Mouse (Mus musculus) inflammation-experienced regulatory T-cells, adult 6 months (primary cell): ENCODE data around the gene Exoc6b. TPM values are rescaled to one million over a fixed set of nuclear protein-coding genes. Genes with fewer than 3 reads are reported as not detected.
"Not testable (repeated sequence)": the region's sequence is repeated elsewhere in the genome, so short reads cannot be mapped to it uniquely, and the experiment has no call there.

ENCODE experiments used
- ATAC-seq: one replicate; pipeline ENCODE4 v1.8.0; 2017
- polyA plus RNA-seq, 3 experiments: library from polyadenylated mRNA; unstranded; fragments of 100-300 nt; shearing (Covaris generic); gene quantifications; one replicate each; pipeline ENCODE4 v1.2.1; 2017

The Exoc6b gene
- polyA plus RNA-seq, 3 experiments from 2014 or later = 11.2 to 15.1 (median 14.0) TPM

DNA sequence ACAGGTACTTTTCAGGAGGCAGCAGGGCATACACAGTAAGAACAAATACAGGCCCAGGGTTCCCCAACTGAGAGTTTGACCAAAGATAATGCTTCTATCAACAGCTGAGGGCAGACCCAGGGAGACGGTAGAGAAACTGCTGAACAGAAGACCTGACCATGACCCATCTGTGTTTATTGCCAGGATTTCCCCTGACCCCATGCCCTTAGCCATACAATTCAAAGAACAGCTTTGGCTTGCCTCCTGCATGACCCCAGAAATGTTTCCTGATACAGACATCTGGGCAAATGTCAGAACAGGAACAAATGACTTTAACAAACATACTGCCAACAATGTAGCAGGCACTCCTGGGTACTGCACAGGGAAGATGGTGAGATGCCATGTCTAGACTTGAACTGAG lies 439.0 kb downstream of the Exoc6b start:
- ATAC-seq = no peak

DNA sequence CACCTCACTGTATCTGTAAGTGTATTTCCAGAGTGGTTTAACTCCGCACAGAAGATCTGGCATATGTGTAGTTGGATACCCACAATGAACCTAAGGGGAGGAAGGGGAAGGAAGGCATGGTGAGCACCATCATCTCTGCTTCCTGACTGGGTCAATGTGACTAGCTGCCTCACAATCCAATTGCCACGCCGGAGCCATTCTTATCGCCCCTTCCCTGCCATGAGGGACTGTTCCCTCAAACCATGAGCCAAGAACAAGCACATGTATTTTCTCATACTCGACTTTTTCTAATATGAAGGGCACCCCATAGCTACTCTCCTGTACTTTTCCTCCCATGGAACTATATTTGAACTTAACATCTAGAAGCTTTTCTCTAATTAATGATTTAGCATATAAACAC lies 440.5 kb downstream of the Exoc6b start:
- no peak for ATAC-seq

DNA sequence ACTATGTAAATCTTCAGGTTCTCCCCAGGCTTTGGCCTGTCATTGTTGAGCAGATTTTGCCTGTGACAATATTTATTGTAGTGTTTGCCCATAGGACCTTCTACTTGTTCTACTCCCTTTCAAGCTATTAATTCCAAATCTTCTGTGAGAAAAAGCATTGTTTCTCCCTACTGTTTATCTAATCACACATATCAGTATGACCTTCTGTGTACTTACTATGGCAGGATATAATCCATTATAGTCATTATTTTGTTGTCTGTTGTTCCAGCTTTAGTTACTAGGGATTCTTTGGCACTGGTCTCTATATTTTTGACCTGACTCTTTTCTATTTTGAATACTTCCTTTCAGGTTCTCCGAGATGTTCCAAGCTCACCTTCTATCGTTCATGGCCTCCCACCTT lies 442.9 kb downstream of the Exoc6b start:
- no peak for ATAC-seq

DNA sequence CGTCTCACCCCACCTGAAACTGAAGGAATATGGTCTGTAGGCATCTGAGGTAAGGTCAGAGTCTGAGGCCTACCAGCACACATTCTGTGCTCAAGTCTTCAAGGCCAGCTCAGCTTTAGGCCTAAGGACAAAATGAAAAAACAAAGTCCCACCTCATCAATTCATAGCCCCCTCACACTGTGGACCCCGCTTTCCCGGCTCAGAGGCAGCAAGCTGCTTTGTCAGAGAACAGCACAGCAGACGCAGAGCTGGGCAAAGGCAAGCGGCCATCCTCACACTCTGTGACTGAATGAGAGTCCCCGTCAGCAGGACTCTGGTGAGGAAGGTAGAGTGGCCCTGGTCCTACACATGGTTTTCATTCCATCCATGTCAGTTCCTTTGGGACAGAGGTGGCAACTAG lies 450.1 kb downstream of the Exoc6b start:
- ATAC-seq = no peak

DNA sequence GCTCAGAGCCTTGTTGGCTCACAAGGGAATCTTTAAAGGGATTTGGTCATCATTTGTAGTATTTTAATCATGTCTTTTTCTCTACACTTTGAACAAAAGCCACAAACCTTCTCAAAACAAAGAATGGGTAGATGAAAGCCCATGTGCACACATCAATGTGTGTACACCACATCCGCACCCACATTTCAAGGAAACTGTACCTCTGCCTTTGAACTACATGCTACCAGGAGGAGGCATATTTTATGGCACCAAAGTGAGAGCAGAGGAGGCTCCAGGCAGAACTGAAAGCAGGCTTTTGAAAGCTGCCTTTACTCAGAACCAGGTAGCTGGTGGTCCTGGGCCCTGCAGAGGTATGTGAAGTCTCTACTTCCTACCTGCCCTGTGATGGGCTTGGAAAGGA lies 452.3 kb downstream of the Exoc6b start:
- ATAC-seq = peak; percentile 98

DNA sequence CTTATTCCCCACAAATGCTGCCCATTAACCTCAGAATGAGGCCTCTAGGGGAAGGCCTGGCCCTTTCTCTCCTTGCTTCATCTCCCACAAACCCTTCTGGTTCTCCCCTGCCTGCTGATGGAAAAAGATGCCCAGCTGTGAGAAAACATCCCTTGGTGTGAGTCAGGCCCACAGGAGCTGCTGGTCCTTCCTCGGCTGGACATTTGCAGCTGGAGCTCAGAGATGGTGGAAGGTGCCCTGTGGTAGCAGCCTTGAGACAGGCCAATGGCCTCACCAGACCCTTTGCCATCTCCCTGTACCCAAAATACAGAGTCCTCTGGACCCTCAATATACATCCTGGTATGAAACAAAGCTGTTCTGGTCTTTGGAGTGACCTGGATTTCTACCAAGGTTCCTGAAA lies 452.7 kb downstream of the Exoc6b start:
- no peak for ATAC-seq

DNA sequence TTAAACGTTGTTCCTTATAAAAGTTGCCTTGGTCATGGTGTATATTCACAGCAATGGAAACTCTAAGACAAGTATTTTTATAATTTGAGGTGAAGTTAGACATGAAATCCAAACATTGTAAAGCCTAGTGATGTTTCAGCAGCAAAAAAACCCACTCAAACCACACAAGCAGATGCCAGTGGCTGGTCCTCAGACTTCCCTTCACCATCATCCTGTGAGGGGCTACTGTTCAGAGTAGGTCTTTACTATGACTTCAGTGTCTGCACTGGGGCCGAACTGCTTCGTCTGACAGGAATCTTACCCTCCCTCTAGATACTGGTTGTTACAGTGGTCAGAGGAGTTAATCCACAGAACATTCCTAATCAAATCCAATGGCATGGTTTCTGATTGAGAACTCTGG lies 455.8 kb downstream of the Exoc6b start:
- no peak for ATAC-seq

DNA sequence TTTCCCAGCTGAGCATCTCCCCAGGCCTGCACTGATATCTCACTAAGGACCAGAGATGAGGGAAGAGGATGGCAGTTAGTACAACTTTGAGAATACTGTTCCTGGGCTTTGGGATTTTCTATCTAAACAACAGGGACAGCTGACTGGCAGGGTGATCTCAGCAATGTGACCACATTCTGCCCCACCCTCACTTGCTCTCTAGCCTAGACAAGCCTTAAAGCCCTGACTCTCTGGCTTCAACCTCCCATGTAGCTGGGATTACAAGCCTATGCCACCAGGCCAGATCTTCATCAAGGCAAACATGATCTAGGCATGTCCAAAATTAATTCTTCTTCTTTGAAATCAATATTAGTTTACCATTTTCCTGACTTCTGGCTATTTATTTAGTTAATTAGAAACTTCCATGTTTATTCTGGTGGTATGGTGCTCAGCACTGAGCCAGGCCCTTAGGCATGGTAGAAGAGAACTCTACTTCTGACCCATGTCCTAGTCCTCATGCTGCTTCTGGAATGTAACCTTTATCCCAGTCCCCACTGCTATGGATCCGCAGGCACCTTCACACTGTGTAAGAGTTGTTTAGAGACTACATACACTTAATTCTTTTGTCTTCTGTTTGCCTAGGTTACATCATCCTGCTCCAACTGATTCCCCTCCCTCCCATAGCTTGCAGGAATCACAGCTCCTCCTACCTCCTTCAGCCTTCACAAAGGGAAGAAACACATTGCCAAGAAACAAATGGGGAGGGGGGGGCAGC lies 468.0 kb downstream of the Exoc6b start:
- no peak for ATAC-seq

DNA sequence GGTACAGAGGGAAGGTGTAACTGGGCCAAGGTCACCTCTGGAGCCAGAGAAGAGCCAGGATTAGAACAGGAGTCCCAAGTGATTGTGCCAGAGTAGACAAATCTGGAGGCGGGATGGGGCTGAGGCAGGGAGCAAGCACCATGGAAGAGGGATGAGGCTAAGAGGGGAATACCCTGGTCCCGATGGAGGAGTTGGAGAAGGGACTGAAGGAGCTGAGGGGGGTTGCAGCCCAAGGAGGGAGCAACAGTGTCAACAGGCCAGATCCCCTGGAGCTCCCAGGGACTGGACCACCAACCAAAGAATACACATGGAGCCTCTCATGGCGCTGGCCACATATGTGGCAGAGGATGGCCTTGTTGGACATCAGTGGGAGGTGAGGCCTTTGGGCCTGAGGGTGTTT lies 470.0 kb downstream of the Exoc6b start:
- not testable (repeated sequence) for ATAC-seq

DNA sequence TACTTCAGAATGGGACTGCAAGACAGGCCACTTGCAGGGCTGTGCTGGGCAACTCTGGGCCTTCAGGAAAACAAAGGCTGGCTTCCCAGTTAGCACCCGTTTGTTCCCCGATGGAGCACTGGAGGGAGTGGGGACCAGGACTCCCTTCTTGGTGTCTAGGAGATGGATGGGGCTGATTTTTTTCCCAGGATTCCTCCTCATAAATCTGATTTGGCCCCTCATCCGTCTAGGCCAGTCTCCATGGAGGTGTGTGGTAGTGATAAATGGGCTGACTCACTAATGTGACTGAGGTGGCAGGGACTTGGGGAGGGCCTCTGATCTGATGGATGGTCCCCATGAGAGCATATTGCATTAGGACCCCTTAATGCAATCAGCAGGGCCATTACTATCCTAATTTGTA lies 470.6 kb downstream of the Exoc6b start:
- ATAC-seq = no peak

DNA sequence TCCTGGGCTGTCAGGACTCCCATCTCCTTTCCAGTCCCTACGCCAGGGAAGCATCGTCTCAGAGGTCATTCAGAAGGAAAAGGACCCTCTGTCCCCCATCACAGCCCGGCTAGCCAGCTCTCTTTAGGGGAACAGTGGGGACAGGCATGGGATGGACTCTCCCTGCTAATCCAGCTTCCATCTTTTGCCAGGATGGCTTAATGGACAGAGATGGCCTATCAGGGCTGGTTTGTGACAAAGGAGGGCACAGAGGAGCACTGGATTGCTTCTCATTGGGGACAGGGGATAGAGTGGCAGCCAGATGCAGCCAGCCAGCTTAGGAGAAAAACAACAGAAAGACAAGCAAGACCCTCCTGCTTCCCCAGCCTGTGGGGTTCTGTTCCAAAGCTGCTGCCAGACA lies 474.7 kb downstream of the Exoc6b start:
- no peak for ATAC-seq

DNA sequence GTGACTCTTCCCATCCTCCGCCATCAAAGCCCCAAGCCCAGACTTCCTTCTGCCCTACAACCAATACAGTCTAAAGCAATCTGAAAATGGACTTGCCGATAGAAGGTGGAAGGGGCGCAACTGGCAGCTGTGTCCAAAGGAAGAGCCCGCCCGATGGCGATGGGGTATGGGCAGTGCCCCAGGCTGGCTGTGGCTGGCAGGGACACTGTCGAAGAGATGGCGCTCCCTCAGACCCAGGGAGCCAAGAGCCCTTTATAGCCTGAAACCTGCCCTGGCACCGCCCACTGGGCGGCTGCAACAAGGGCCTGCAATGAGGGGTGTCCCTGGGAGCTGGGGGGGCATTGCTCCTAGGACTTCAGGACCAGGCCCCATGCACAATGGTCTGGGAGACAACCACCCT lies 475.6 kb downstream of the Exoc6b start, which contains the start of gene Cyp26b1:
TSS of gene Cyp26b1 (minus strand) at position 216 of the 400 bp plus-strand sequence.
- no peak for ATAC-seq

DNA sequence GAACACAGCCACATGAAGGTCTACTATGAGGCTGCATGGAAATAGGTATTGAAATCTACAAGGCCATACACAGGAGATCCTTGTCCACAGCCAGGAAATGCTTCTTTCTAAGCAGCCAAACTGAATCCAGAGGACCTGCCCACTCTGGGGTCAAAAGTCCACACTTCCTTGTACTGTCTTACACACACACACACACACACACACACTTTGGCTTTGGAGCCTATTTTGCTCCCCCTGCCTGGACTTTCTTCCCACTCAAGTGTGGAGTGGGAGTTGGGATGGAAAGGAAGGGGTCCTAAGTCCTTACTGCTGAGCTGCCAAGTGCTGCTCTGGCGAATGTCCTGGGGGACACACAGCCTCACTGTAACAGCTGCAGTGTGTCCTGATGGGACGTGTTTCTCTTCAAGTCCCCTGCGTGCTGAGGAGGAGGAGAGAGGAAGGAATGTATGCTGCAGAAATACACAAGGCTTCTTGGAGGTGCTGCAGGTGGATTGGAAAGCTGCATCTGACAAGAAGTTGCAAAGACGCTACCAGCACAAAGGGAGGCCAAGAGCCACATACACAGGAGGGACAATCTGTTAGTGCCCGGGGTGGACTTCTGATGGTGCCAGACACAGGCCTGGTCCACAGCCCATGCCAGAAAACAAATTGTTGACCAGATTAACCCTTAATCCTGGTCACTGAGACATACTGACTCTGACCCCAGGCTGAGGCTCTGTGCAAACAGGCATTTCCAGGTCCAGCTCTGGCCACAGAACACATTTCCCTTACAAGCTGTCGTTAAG lies 478.2 kb downstream of the Exoc6b start:
- no peak for ATAC-seq

DNA sequence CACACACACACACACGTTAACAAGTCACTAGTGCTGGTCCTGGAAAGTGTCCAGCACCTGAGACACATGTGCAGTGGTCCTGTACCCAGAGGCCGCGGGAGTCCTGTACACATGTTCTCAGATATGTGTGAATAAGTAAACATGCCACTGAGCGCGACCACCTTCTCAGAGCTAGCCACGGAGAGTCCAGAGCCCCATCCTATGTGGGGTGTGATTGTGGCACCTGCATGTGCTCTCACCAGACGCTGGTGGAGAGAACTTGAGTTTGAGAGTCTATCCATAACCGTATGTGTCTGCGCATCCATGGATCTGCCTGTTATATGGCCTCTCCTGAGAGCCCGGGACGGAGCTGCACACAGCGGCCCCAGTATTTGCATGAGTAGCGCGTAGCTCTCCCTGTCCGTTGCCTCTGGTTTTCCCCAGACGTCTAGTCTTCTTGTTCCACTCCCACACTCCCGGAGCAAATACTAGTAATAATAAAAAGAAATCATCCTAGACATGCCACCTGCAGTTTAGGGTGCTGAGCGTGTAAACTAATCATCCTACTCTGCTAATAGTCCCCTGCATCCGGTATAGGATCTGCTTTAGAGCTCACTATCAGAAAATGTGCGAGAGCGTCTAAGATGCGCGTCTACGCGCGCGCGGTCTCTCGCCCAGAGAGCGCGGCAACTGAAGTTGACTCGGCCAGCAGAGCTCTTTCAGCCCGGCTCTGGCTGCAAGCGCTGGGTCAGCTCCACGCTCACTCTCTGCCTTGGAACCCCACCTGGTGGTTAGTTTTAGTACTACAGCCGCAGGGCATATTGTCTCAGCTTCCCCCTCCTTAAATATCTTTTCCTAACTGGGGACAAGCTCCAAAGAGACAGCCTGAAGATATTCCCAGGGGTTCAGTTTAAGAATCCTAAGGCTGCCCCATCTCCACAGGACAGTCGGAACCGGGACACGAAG lies 479.3 kb downstream of the Exoc6b start:
- ATAC-seq = peak; percentile 62

DNA sequence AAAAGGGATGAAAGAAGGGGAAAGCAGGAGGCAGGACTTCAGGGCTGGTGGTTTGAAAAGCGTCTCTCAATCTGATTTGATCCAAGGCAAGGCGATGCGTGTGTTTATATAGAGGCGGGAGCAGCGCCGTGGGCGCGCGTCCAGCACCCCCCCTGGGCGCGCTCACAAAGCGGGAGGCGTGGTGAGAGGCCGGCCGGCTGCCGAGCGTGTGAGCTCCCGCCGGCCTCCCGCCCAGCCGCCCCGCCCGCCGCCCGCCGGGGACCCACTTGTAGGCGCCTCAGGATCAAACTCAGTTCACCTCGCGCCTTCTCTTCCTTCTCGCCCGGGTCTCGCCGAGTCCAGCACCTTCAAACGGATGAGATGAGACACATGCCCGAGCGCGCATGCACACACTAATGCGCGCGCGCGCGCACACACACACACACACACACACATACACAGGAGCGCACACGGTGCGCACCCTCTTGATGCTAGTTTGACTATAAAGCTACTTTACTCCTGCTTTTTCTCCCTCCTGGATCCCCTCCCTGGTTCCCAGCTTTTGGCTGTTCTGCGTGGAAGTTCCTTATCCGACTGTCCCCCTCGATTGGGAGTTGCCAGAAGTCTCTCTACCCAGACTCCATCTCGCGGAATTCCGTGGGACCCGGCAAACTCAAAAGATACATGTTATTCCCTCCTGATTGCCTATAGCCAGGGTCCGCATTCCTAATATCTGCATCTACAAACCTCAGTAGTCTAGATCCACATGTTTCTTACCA lies 480.2 kb downstream of the Exoc6b start:
- ATAC-seq = no peak

DNA sequence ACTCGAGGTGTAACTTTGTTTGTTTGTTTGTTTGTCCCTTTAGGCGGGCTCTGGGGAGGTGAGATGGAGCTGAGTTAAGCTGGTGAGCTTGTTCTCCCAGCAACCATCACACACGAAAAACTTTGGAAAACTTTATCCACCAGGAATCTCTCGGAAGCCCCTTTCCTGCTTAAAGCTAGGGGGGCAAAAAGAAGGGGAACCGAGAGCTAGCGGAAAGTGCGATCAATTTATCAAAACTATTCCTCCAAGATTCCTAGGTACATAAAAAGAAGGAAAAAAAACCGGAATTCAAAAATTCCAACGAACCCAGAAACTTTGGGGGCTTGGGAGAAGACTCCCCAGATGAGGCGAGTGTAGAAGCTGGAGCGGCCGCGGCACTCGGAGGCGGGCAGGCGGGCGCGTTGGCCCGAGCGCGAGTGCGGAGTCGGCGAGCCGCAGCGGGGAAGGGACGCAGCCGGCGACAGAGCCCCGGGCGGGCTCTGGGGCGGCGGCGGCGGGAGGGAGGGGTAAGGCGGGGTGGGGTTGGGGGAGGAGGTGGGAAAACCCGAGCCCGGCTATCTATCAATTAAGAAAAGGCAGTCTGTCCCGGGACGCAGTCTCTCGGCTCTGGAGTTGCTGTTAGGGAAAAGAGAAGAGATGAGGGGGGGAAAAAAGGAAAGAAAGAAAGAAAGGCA lies 481.0 kb downstream of the Exoc6b start:
- no peak for ATAC-seq

DNA sequence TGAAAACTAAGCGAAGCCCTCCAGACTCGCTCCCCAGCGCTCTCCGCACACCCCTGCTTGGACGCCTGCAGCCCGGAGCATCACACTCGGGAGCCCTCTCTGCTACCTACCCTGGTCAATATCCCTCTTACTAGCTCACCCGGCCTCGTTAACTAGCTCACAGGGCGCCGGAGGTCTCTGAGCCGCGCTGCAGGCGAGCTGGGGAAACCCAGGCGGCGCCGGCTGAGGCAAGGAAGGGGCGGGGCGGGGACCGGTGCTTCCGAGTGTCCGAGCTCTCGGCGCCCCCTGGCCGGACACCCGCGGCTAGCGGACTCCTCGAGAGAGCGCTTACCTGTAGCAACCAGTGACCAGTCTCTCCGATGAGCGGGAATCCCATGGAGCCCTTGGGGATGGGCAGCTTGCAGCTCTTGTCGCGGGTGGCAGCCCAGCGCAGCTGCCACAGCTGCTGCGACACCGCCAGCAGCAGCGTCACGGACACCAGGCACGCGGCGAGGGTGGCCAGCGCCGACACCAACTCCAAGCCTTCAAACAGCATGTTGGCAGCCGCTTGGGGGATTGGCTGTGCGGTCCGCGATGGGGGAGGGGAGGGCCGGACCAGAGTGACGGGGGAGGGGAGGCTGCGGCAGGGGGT lies 481.7 kb downstream of the Exoc6b start:
- no peak for ATAC-seq

DNA sequence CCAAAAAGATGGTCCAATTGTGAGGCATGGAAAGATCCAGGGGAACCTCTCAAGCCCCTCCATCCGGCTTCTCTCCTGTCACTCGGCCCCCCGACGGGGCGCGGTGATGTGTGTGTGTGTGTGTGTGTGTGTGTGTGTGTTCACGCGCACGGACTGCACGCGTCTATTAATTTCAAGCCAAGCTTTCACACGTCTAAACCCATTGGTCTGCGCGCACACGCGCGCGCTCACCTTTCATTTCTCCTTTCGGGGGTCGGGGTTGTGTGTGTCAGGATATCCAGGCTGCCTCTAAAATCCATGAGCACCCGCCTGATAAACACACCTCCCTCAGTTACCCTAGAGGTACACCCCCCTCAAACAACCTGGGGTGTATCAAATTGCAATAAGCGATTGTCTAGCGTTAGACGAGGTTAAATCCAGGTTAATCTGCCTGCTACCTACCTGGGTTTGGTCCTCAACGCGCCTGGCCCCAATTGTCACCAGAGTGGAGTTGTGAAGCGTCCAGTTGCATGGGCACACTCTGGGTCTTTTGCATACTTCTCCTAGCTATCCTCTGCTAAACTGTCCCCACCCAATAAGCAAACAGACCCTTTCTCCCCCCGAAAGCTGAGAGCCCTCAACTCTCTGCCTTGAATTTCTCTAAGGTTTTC lies 482.6 kb downstream of the Exoc6b start:
- no peak for ATAC-seq

DNA sequence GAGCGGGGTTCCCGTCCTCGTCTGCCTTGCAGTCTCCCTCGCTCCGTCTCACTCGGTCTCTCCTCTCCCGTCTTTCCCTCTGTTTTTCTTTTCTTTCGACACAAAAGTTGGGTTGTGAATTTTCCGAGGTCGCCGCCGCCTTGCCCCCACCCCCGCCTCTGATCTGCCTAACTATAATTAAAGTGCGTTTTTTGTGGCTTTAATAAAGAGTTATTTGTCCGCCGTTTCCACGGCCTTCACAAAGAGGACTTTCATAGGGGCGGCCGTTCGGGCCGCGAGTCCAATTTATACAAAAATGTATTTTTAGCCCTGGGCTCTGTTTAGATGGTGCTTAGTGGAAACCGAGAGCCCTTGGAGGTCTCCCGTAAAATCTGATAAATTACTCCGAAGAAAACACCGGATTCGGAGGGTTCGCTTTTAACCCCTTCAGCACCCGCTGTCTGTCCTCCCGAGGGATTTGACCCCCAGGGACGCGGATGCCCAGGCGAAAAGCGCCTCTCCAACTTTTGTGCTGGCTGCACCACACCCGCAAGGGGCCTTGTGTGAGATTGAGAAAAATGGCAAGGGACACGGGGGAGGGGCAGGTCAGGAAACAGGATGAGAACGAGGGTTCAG lies 483.5 kb downstream of the Exoc6b start:
- no peak for ATAC-seq
